Mouse (Mus musculus) ES-Bruce4 (cell line): ENCODE data around the gene Tenm4. TPM values are rescaled to one million over a fixed set of nuclear protein-coding genes. Genes with fewer than 3 reads are reported as not detected.
"Not testable (repeated sequence)": the region's sequence is repeated elsewhere in the genome, so short reads cannot be mapped to it uniquely, and the experiment has no call there.

Experiments used
- H3K27ac ChIP-seq: 2 replicates; pipeline ENCODE4 v1.5.1; 2012; ENCODE audit warnings: low read length, inconsistent platforms; ENCODE audit not compliant: insufficient read depth
- H3K27me3 ChIP-seq: 2 replicates; pipeline ENCODE4 v1.6.1; 2012; ENCODE audit warnings: mild to moderate bottlenecking, low read length, inconsistent platforms; ENCODE audit not compliant: control insufficient read depth, poor library complexity, insufficient read depth, severe bottlenecking
- H3K36me3 ChIP-seq: 2 replicates; pipeline ENCODE4 v1.6.1; 2012; ENCODE audit warnings: inconsistent platforms, mild to moderate bottlenecking, low read length, moderate library complexity; ENCODE audit not compliant: control insufficient read depth, poor library complexity, insufficient read depth, severe bottlenecking
- H3K4me1 ChIP-seq: one replicate; pipeline ENCODE4 v1.8.1; 2011; ENCODE audit warnings: low read length; ENCODE audit not compliant: control insufficient read depth, insufficient read depth
- H3K4me3 ChIP-seq: 2 replicates; pipeline ENCODE4 v1.5.1; 2011; ENCODE audit warnings: low read depth, mild to moderate bottlenecking, low read length
- H3K9ac ChIP-seq: 2 replicates; pipeline ENCODE4 v1.6.1; 2012; ENCODE audit warnings: low read depth, mild to moderate bottlenecking, inconsistent platforms; ENCODE audit not compliant: poor library complexity, severe bottlenecking
- H3K9me3 ChIP-seq: replicated peaks from 2 replicates; pipeline ENCODE4 v1.6.1; 2012; ENCODE audit warnings: mild to moderate bottlenecking, low read length, inconsistent platforms; ENCODE audit not compliant: control insufficient read depth, poor library complexity, insufficient read depth, severe bottlenecking
- CTCF ChIP-seq: IDR thresholded peaks from one replicate; pipeline ENCODE4 v1.8.1; 2011; ENCODE audit warnings: low read depth, low read length
- EP300 ChIP-seq: IDR thresholded peaks from 2 replicates; pipeline ENCODE4 v1.6.1; 2011; ENCODE audit warnings: low read depth, low read length; ENCODE audit not compliant: insufficient read depth
- POLR2A ChIP-seq: IDR thresholded peaks from one replicate; pipeline ENCODE4 v1.8.1; 2011; ENCODE audit warnings: low read length; ENCODE audit not compliant: insufficient read depth
- polyA plus RNA-seq: library from polyadenylated mRNA; stranded (reverse); fragments of >200 nt; gene quantifications from 2 replicates; pipeline ENCODE4 v1.2.4, GENCODE M21; 2011; ENCODE audit warnings: low read depth; ENCODE audit not compliant: missing spikeins, insufficient read depth, insufficient read length

The Tenm4 gene
- polyA plus RNA-seq, 1 experiment, result 4.8 TPM

DNA sequence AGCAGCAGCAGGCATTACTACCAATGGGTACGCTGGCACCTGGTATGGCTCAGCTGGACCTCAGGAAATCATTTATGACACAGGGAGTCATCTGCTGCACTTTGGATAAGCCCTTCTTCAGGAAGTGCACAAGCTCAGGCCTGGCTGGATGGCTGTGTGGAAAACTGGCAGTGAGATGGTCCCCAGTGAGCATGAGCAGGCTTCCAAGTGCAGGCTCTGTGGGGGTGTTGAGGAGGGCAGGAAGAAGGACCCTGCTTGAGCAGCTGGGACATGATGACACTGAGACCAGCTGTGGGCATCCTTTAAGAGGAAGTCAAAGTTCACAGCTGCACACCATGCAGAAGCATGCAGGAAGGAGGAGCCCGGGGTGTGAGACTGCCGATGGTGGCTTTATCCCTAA lies 455.3 kb downstream of the Tenm4 start:
- no peaks in the 10 kb centered on the region for H3K36me3 ChIP-seq
- no peak overlapping the region for H3K4me3 ChIP-seq
- TF ChIP-seq CTCF, result no peak
- no peak for TF ChIP-seq EP300
- no peak for TF ChIP-seq POLR2A
- H3K27ac ChIP-seq, result no peak overlapping the region
- no peaks in the 10 kb centered on the region for H3K4me1 ChIP-seq
- H3K27me3 ChIP-seq, result no peaks in the 10 kb centered on the region
- no peak overlapping the region for H3K9ac ChIP-seq
- no peaks in the 10 kb centered on the region for H3K9me3 ChIP-seq

DNA sequence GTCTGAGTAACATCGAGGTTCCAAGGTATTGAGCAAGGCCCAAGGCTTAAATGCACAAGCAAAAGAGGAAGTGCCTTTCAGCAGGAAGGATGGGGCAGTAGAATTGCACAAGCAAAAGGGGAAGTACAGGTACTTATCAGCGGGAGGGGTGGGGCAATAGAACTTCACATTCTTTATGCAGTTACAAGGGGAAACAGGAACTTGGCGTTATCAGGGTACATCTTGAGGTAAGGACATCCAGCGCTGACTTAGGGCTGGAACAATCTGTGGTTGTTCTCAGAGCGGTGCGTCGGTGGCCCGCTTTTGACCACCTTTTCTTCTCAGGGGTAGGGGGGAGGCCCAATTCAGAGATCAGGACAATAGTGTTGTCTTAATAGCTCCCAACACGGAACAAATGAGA lies 459.5 kb downstream of the Tenm4 start:
- not testable (repeated sequence) for H3K36me3 ChIP-seq, H3K4me1 ChIP-seq, H3K9me3 ChIP-seq, H3K9ac ChIP-seq, H3K27me3 ChIP-seq, H3K27ac ChIP-seq, H3K4me3 ChIP-seq

DNA sequence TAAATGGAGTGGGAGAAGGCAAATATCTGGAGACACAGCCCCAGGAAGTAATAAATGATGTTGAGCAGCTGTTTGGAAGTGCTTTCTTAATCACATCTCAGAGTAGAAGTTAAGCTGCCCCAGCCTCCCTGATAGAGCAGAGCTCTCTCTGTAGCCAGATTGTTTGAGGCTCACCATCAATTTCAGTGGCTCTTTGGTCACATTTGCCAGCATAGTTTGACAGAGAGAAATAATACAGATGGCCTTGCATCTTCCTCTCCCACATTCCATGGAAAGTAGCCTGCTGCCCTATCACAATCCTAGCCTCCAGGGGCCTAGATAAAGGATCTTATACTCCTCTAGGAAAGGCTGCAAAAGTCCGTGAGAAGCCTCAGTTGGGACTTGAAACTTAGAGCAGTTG lies 462.0 kb downstream of the Tenm4 start:
- Histone ChIP-seq H3K4me1 (no peaks in the 10 kb centered on the region), H3K27ac (no peak overlapping the region)

DNA sequence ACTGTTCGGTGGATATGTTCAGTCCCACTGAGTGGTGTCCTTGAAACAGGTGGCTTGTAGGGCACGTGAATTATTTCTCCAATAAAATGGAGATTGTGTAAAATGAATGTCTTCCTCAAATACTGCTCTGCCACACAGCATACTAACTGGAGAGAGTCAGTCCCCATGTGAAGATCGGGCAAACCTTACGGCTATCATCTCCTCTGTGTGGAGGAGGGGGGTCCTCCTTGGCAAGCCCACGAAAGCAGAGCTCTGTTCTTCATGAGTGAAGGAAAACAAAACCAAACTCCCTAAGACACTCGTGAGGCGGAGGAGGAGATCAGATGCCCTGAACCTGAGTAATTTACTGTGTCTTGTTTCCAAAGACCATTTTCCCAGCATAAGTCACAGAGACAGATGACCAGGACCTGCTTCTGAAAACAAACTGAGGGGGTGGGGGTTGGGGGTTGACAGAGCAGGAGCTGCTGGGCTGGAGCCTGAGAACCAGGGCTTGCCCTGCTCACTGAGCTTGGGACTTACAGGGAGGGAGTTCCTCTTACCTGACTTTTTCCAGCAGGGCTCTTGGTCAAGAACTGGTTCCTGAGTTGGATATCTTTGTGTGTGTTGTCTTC lies 464.9 kb downstream of the Tenm4 start:
- Histone ChIP-seq H3K9ac (no peak overlapping the region), H3K36me3 (no peaks in the 10 kb centered on the region), H3K4me3 (no peak overlapping the region), H3K27ac (no peak overlapping the region), H3K9me3 (no peaks in the 10 kb centered on the region), H3K27me3 (no peaks in the 10 kb centered on the region), H3K4me1 (no peaks in the 10 kb centered on the region)
- TF ChIP-seq EP300 (no peak), POLR2A (no peak), CTCF (no peak)

More for the DNA sequence above, 462.0 kb downstream of the Tenm4 start:
- no peak overlapping the region for H3K9ac ChIP-seq
- H3K36me3 ChIP-seq, result no peaks in the 10 kb centered on the region
- H3K27me3 ChIP-seq, result no peaks in the 10 kb centered on the region
- TF ChIP-seq CTCF, result no peak
- no peaks in the 10 kb centered on the region for H3K9me3 ChIP-seq
- H3K4me3 ChIP-seq, result no peak overlapping the region

DNA sequence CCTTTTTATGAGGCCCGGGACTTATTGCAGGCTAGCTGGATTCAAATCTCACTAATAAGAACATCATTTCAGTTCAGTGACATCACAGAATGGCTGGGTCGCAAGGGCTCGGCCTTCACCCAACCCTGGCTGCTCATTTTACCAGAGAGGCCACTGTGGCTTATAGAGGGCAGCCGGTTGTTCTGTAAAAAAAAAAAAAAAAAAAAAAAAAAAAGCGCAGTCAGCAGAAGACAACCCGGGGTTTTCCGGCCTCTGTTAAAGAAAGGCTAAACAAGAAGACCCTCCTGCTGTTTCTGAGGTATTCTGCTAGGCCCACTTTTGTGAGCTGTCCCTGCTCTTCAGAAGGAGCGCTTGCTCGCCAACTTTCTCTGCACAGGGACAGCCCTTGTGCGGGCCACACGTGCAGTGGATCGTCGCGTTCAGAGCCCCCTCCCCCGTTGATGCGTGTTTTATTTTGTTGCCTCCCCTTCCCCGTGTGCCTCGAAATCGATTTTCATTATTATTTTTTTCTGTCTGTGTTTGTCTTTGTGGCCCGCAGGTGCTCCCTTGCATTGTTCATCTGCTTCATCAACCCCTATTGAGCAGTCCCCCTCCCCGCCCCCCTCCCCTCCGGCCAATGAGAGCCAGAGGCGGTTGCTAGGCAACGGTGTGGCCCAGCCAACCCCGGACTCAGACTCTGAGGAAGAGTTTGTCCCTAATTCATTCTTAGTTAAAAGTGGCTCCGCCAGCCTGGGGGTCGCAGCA lies 472.6 kb downstream of the Tenm4 start:
- Histone ChIP-seq H3K4me3 (peak overlapping the region; percentile 54), H3K9me3 (no peaks in the 10 kb centered on the region), H3K27me3 (no peaks in the 10 kb centered on the region), H3K36me3 (no peaks in the 10 kb centered on the region), H3K9ac (no peak overlapping the region), H3K4me1 (no peaks in the 10 kb centered on the region), H3K27ac (no peak overlapping the region)
- TF ChIP-seq EP300 (no peak), POLR2A (no peak), CTCF (no peak)

DNA sequence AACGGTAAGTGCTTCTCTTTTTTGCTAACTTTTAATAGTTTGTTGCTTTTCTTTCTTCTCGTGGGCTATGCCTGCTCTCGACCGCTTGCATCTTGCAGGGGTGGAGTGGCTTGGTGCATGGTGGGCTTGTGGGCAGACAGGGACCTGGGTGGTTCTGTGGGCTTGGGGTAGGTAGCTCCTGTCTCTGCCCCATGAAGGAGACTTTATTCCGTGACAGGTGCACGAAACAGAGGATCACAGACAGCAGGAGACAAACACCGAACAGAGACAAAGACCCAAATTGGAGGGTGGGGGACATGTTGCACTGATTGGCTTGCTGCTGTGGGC lies 473.1 kb downstream of the Tenm4 start:
- H3K9ac ChIP-seq, result no peak overlapping the region
- no peak for TF ChIP-seq POLR2A
- no peak for TF ChIP-seq CTCF
- TF ChIP-seq EP300, result no peak
- no peak overlapping the region for H3K27ac ChIP-seq
- H3K36me3 ChIP-seq, result no peaks in the 10 kb centered on the region
- no peaks in the 10 kb centered on the region for H3K4me1 ChIP-seq
- no peaks in the 10 kb centered on the region for H3K9me3 ChIP-seq
- no peaks in the 10 kb centered on the region for H3K27me3 ChIP-seq
- H3K4me3 ChIP-seq, result peak overlapping the region; percentile 34; the same call in 1 of the 2 replicates
